Mouse (Mus musculus): Measurements from ENCODE around the gene Nol4l.

DNA sequence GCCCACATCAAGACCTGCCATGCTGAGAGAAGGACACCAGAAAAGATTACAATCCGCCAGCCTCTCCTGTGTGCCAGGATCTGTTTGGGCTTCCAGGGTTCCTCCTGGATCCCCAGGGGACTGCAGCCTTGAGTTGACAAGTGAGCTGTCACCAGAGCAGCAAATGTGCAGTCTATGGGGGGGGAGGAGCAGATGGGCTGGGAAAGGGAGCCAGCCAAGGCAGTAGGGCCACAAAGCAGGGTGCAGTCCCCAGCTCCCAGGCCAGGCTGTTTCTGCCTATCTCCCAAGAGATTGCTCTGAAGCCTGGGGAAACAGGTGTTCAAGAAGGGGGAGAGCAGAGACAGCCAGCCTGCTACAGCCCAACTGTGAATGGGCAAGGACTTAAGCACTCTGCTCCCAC, 111.4 kb downstream of the Nol4l start:
- TF ChIP-seq CTCF (IDR thresholded peaks at IDR 0.05 in 2 of 3, conservative IDR thresholded peaks at IDR 0.05 in 1 of 3; ENCODE audit: control insufficient read depth in 1 of 3, insufficient read depth in 1 of 3, low read depth in 2 of 3, low read length in 3 of 3, poor library complexity in 1 of 3, severe bottlenecking in 1 of 3) (no peak), E2F4 (IDR thresholded peaks at IDR 0.05; ENCODE audit: borderline replicate concordance, low read depth, low read length) (no peak), ZKSCAN1 (IDR thresholded peaks at IDR 0.05; ENCODE audit: low read depth, low read length) (no peak), POLR2A (IDR thresholded peaks at IDR 0.05; ENCODE audit: control insufficient read depth in 1 of 2, insufficient read depth in 1 of 2, low read depth in 1 of 2, low read length in 2 of 2, poor library complexity in 1 of 2) (no peak), USF1 (IDR thresholded peaks at IDR 0.05; ENCODE audit: low read depth, low read length) (no peak), MAX (IDR thresholded peaks at IDR 0.05; ENCODE audit: low read length) (no peak), MXI1 (IDR thresholded peaks at IDR 0.05; ENCODE audit: low read depth, low read length) (no peak), BHLHE40 (IDR thresholded peaks at IDR 0.05; ENCODE audit: borderline replicate concordance, low read depth, low read length) (no peak), CHD1 (IDR thresholded peaks at IDR 0.05; ENCODE audit: low read depth, low read length) (no peak), MEF2A (IDR thresholded peaks at IDR 0.05; ENCODE audit: extremely low read depth, insufficient replicate concordance, low read depth, low read length, poor library complexity, severe bottlenecking) (no peak)

All from MEL (cell line).